Mouse (Mus musculus) embryonic facial prominence, embryonic 11.5 days (tissue): ENCODE data around the gene Tnfrsf13c. TPM values are rescaled to one million over a fixed set of nuclear protein-coding genes. Genes with fewer than 3 reads are reported as not detected.

Source experiments
- ATAC-seq: fragments of 200-750 bp; cut with Nextera tagmentation; replicated peaks from 2 replicates; pipeline ENCODE4 v1.8.0; 2017; ENCODE audit warnings: low read depth; ENCODE audit not compliant: insufficient number of reproducible peaks, low FRiP score, low TSS enrichment
- DNase-seq: peaks from one replicate; pipeline ENCODE4 v3.0.0-alpha.2; 2015; ENCODE audit warnings: low spot score
- H3K27ac ChIP-seq: fragments of 300-500 bp; sonication (generic); replicated peaks from 2 replicates; pipeline ENCODE4 v1.5.1; 2014; ENCODE audit warnings: mild to moderate bottlenecking, low read depth, low read length, control low read depth
- H3K27me3 ChIP-seq: fragments of 300-500 bp; sonication (generic); 2 replicates; pipeline ENCODE4 v1.6.1; 2014; ENCODE audit warnings: mild to moderate bottlenecking, low read length, moderate library complexity, mixed read lengths; ENCODE audit not compliant: control insufficient read depth, insufficient read depth
- H3K36me3 ChIP-seq: fragments of 300-500 bp; sonication (generic); replicated peaks from 2 replicates; pipeline ENCODE4 v1.6.1; 2014; ENCODE audit warnings: low read depth, mild to moderate bottlenecking, low read length, moderate library complexity, mixed read lengths; ENCODE audit not compliant: control insufficient read depth, insufficient read depth
- H3K4me1 ChIP-seq: fragments of 300-500 bp; sonication (generic); 2 replicates; pipeline ENCODE4 v1.6.1; 2014; ENCODE audit warnings: low read length, mixed read lengths; ENCODE audit not compliant: control insufficient read depth, insufficient read depth
- H3K4me2 ChIP-seq: fragments of 300-500 bp; sonication (generic); 2 replicates; pipeline ENCODE4 v1.6.1; 2014; ENCODE audit warnings: low read depth, mild to moderate bottlenecking, control low read depth, low read length, moderate library complexity
- H3K4me3 ChIP-seq: fragments of 300-500 bp; sonication (generic); 2 replicates; pipeline ENCODE4 v1.5.1; 2014; ENCODE audit warnings: low read depth, low read length, control low read depth
- H3K9ac ChIP-seq: fragments of 300-500 bp; sonication (generic); replicated peaks from 2 replicates; pipeline ENCODE4 v1.6.1; 2014; ENCODE audit warnings: mild to moderate bottlenecking, control low read depth, low read length
- H3K9me3 ChIP-seq: fragments of 300-500 bp; sonication (generic); replicated peaks from 2 replicates; pipeline ENCODE4 v1.6.1; 2016; ENCODE audit warnings: mild to moderate bottlenecking, low read length, inconsistent platforms, mixed read lengths; ENCODE audit not compliant: control insufficient read depth
- WGBS: fragments of 180-500 bp; shearing (Covaris S2); extraction: QIAGEN DNeasy Blood & Tissue Kit; methylation state at CpG from one replicate; pipeline ENCODE4 v1.1.7; 2014; 5-methylcytosine and 5-hydroxymethylcytosine counted together
- polyA plus RNA-seq: library from polyadenylated mRNA; unstranded; fragments of >200 nt; fragmentation: Nextera tagmentation; extraction: Ambion mirVana; gene quantifications from 2 replicates; pipeline ENCODE4 v1.2.1, GENCODE M21; 2014

The Tnfrsf13c gene
- polyA plus RNA-seq = 0.42 TPM in 1 of 2 replicates, not detected in the other

- DNase-seq (no peak), ATAC-seq (peak; percentile 60; the same call in 1 of the 2 replicates)
- peak within 1 kb of the TSS; percentile 29 for H3K4me3 ChIP-seq
- no peak within 1 kb of the TSS for H3K27ac ChIP-seq
- H3K36me3 ChIP-seq = no peaks in the 10 kb centered on the region
- H3K27me3 ChIP-seq = peaks cover 20% of the 10 kb centered on the region
- H3K9ac ChIP-seq = peak within 1 kb of the TSS; percentile 34
- peak within 1 kb of the TSS; percentile 63 for H3K4me2 ChIP-seq
- H3K4me1 ChIP-seq = 0 out of 2 replicates have a peak, but pooled peaks cover 2% of the 10 kb centered on the region
- WGBS = 2% methylated on average over 39 of the region's 44 CpGs
- H3K9me3 ChIP-seq = no peaks in the 10 kb centered on the region
These were observed at the start of gene Tnfrsf13c for GRCm38 (mm10) chr15:82223657-82224601. TSS of gene Tnfrsf13c (minus strand) at chr15:82224369.

GRCm38 (mm10) chr15:82272295-82272694, 48.1 kb upstream of the Tnfrsf13c start:
- Histone ChIP-seq H3K27ac (no peak overlapping the region), H3K9ac (no peak overlapping the region), H3K4me2 (no peak overlapping the region), H3K9me3 (no peaks in the 10 kb centered on the region), H3K4me3 (no peak overlapping the region), H3K4me1 (peaks cover 5% of the 10 kb centered on the region), H3K36me3 (no peaks in the 10 kb centered on the region), H3K27me3 (peaks cover 11% of the 10 kb centered on the region)
- ATAC-seq (no peak), DNase-seq (no peak)
- 86% methylated on average over 6 of the region's 6 CpGs for WGBS

DNA sequence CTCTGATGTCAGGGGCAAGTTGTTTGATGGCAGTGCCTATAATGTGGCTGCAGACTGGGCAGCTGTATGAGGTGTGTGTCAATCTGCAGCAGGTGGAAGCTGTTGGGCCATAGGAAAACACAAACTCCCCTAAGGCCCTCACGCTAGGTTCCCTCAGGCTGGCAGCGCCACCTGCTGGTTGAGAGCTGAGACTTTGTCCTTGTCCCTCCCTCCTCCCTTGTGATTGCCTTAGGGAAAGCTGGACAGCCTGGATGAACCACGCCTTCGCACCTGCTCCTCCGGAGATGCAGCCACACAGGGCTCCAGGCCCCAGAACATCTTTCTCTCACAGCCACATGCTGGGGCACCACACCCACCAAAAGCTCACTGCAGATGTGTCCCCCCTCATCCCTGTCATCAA, 47.0 kb upstream of the Tnfrsf13c start:
- Histone ChIP-seq H3K4me1 (peaks cover 5% of the 10 kb centered on the region), H3K27me3 (peaks cover 11% of the 10 kb centered on the region), H3K4me2 (no peak overlapping the region), H3K36me3 (no peaks in the 10 kb centered on the region), H3K9me3 (no peaks in the 10 kb centered on the region), H3K4me3 (no peak overlapping the region), H3K9ac (no peak overlapping the region), H3K27ac (no peak overlapping the region)
- peak; percentile 89 for DNase-seq
- no peak for ATAC-seq
- WGBS = 2% methylated on average over 5 of the region's 5 CpGs

GRCm38 (mm10) chr15:82268783-82269182, 44.6 kb upstream of the Tnfrsf13c start:
- ATAC-seq = no peak
- 84% methylated on average over 9 of the region's 9 CpGs for WGBS
- Histone ChIP-seq H3K4me1 (no peaks in the 10 kb centered on the region), H3K27me3 (0 out of 2 replicates have a peak, but pooled peaks cover 2% of the 10 kb centered on the region), H3K9ac (no peak overlapping the region), H3K9me3 (no peaks in the 10 kb centered on the region), H3K4me3 (no peak overlapping the region), H3K27ac (no peak overlapping the region), H3K4me2 (no peak overlapping the region), H3K36me3 (no peaks in the 10 kb centered on the region)
- DNase-seq = no peak

DNA sequence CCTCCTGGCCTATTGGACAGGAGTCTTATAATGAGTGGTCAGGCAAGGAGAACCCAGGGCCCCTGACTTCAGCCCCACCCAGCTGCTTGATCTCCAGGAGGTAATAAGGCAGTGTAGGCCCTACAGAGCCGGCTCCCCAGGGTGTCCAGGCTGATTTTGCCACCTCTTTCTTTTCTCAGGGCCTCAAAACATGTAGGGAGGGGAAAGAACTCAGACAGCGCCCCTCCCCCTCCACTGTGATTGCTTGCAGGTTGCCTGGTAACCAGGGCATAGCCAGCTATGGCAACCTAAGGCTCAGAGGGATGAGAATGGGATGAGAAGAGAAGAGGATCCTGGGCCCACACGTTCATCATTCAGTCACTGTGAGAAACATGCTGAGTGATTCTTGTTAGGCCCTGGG, 44.0 kb upstream of the Tnfrsf13c start:
- Histone ChIP-seq H3K4me1 (no peaks in the 10 kb centered on the region), H3K27me3 (0 out of 2 replicates have a peak, but pooled peaks cover 2% of the 10 kb centered on the region), H3K36me3 (no peaks in the 10 kb centered on the region), H3K4me3 (no peak overlapping the region), H3K27ac (no peak overlapping the region), H3K9ac (no peak overlapping the region), H3K9me3 (no peaks in the 10 kb centered on the region), H3K4me2 (no peak overlapping the region)
- ATAC-seq = no peak
- DNase-seq = peak; percentile 47
- WGBS = 30% methylated on average over 3 of the region's 3 CpGs

DNA sequence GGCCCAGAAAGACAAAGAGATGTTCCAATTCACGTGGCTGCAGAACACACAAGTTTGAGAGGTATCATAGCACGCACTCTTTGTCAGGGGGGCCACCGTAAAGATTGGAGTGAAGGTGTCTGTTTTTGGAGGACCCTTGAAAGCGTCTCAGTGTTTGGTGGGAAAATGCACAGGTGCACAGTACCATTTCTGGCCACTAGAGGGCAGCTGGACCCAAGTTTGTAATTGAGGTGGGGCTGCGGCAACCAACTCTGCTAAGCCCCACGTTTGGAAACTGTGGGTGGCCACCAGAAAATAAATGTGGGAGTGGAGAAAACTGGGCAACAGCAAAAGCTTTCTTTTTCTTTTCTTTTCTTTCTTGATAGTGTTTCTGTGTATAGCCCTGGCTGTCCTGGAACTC, 42.2 kb upstream of the Tnfrsf13c start:
- Histone ChIP-seq H3K36me3 (no peaks in the 10 kb centered on the region), H3K4me2 (no peak overlapping the region), H3K9ac (no peak overlapping the region), H3K27ac (no peak overlapping the region), H3K4me1 (no peaks in the 10 kb centered on the region), H3K9me3 (no peaks in the 10 kb centered on the region), H3K27me3 (no peaks in the 10 kb centered on the region), H3K4me3 (no peak overlapping the region)
- ATAC-seq (no peak), DNase-seq (peak; percentile 79)
- 12% methylated on average over 6 of the region's 6 CpGs for WGBS

- no peaks in the 10 kb centered on the region for H3K9me3 ChIP-seq
- no peaks in the 10 kb centered on the region for H3K27me3 ChIP-seq
- no peak overlapping the region for H3K4me2 ChIP-seq
- H3K4me3 ChIP-seq = no peak overlapping the region
- no peaks in the 10 kb centered on the region for H3K36me3 ChIP-seq
- 15% methylated on average over 16 of the region's 16 CpGs for WGBS
- ATAC-seq = no peak
- peaks cover 4% of the 10 kb centered on the region; the same call in 1 of the 2 replicates for H3K4me1 ChIP-seq
- no peak overlapping the region for H3K27ac ChIP-seq
- no peak overlapping the region for H3K9ac ChIP-seq
- DNase-seq = peak; percentile 79
These were observed 35.3 kb upstream of the Tnfrsf13c start for GRCm38 (mm10) chr15:82259510-82259909.

DNA sequence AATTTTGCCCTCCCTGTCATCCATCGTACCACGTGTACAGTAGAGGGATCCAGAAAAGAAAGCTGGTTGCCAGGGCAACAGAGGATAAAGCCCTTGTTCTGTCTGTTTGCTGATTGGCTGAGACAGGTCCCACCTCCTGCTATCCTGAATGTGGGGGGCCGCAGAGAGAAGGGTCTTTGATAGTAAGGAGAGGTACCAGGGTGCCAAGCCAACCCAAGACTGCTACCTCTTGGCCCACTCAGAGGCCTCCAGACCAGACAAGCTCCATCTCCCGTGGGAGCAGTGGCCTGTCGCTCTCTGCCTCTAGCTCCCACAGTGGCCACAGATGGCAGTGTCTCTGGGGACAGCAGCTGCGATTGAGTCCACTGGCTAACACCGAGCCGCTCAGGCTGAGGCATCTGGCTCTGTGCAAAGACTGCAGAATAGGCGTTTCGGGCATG, 31.8 kb upstream of the Tnfrsf13c start:
- peak overlapping the region; percentile 13; the same call in 1 of the 2 replicates for H3K4me2 ChIP-seq
- DNase-seq (peak; percentile 45), ATAC-seq (peak; percentile 68)
- no peak overlapping the region for H3K27ac ChIP-seq
- WGBS = 22% methylated on average over 10 of the region's 10 CpGs
- H3K9me3 ChIP-seq = no peaks in the 10 kb centered on the region
- peaks cover 4% of the 10 kb centered on the region; the same call in 1 of the 2 replicates for H3K4me1 ChIP-seq
- H3K4me3 ChIP-seq = no peak overlapping the region; the same call in 1 of the 2 replicates
- no peak overlapping the region; the same call in 1 of the 2 replicates for H3K9ac ChIP-seq
- H3K27me3 ChIP-seq = no peaks in the 10 kb centered on the region
- no peaks in the 10 kb centered on the region for H3K36me3 ChIP-seq
